Mouse (Mus musculus): ENCODE measurements around the gene Lrrc74a. TPM values are rescaled to one million over a fixed set of nuclear protein-coding genes. Genes with fewer than 3 reads are reported as not detected.

Gene Lrrc74a
- polyA plus RNA-seq, 1 experiment = not detected

GRCm38 (mm10) chr12:86775561-86776280 lies 41.6 kb downstream of the Lrrc74a start:
- no peaks in the 10 kb centered on the region for H3K79me2 ChIP-seq (ENCODE audit: control insufficient read depth, insufficient read depth)
- H3ac ChIP-seq (ENCODE audit: control insufficient read depth, insufficient read length) = no peak overlapping the region
- no peak overlapping the region for H3K4me3 ChIP-seq
- H3K36me3 ChIP-seq (ENCODE audit: control insufficient read depth, insufficient read depth) = no peaks in the 10 kb centered on the region
- no peak overlapping the region for H3K4me2 ChIP-seq (ENCODE audit: low read depth)
- no peak for TF ChIP-seq CEBPB (IDR thresholded peaks at IDR 0.05; ENCODE audit: insufficient read depth, poor library complexity, severe bottlenecking)
- TF ChIP-seq MYOD1 (IDR thresholded peaks at IDR 0.05; ENCODE audit: control insufficient read depth in 1 of 3, insufficient read length in 2 of 3, low read depth in 2 of 3) = no peak
- TF ChIP-seq POLR2AphosphoS2 (IDR thresholded peaks at IDR 0.05; ENCODE audit: insufficient read length, low read depth) = no peak
- no peak for TF ChIP-seq MYOG (IDR thresholded peaks at IDR 0.05; ENCODE audit: control insufficient read depth in 1 of 3, insufficient read depth in 1 of 3, insufficient read length in 2 of 3, low read depth in 2 of 3)
- TF ChIP-seq TCF3 (IDR thresholded peaks at IDR 0.05; ENCODE audit: insufficient read length, low read depth) = no peak
- no peak for TF ChIP-seq USF1 (IDR thresholded peaks at IDR 0.05; ENCODE audit: low read depth)
- TF ChIP-seq TCF12 (IDR thresholded peaks at IDR 0.05; ENCODE audit: insufficient read depth, poor library complexity, severe bottlenecking) = no peak
- TF ChIP-seq POLR2A (IDR thresholded peaks at IDR 0.05; ENCODE audit: insufficient read length, low read depth) = no peak
- no peak for TF ChIP-seq SRF (IDR thresholded peaks at IDR 0.05; ENCODE audit: control insufficient read depth, insufficient read length, low read depth)
- no peak for TF ChIP-seq E2F4 (IDR thresholded peaks at IDR 0.05; ENCODE audit: insufficient read depth)
- TF ChIP-seq REST (IDR thresholded peaks at IDR 0.05; ENCODE audit: insufficient read depth, insufficient read length) = no peak
- no peak for TF ChIP-seq MAX (IDR thresholded peaks at IDR 0.05; ENCODE audit: low read depth)
- H3K27me3 ChIP-seq (ENCODE audit: control insufficient read depth, insufficient read depth, insufficient read length) = no peaks in the 10 kb centered on the region

- no peak overlapping the region for H3ac ChIP-seq (ENCODE audit: control insufficient read depth, insufficient read length)
- TF ChIP-seq MYOG (IDR thresholded peaks at IDR 0.05; ENCODE audit: control insufficient read depth in 1 of 3, insufficient read depth in 1 of 3, insufficient read length in 2 of 3, low read depth in 2 of 3) (no peak), REST (IDR thresholded peaks at IDR 0.05; ENCODE audit: insufficient read depth, insufficient read length) (no peak), MAX (IDR thresholded peaks at IDR 0.05; ENCODE audit: low read depth) (no peak), CEBPB (IDR thresholded peaks at IDR 0.05; ENCODE audit: insufficient read depth, poor library complexity, severe bottlenecking) (no peak), POLR2A (IDR thresholded peaks at IDR 0.05; ENCODE audit: insufficient read length, low read depth) (no peak)
- no peaks in the 10 kb centered on the region for H3K79me2 ChIP-seq (ENCODE audit: control insufficient read depth, insufficient read depth)
- no peaks in the 10 kb centered on the region for H3K27me3 ChIP-seq (ENCODE audit: control insufficient read depth, insufficient read depth, insufficient read length)
- H3K36me3 ChIP-seq (ENCODE audit: control insufficient read depth, insufficient read depth) = no peaks in the 10 kb centered on the region
- no peak overlapping the region for H3K4me3 ChIP-seq
- H3K4me2 ChIP-seq (ENCODE audit: low read depth) = no peak overlapping the region
These were observed 42.2 kb downstream of the Lrrc74a start for GRCm38 (mm10) chr12:86776341-86776860.

GRCm38 (mm10) chr12:86778531-86778930 lies 44.4 kb downstream of the Lrrc74a start:
- Histone ChIP-seq H3ac (ENCODE audit: control insufficient read depth, insufficient read length) (no peak overlapping the region), H3K4me2 (ENCODE audit: low read depth) (no peak overlapping the region), H3K79me2 (ENCODE audit: control insufficient read depth, insufficient read depth) (no peaks in the 10 kb centered on the region), H3K4me3 (no peak overlapping the region), H3K36me3 (ENCODE audit: control insufficient read depth, insufficient read depth) (no peaks in the 10 kb centered on the region), H3K27me3 (ENCODE audit: control insufficient read depth, insufficient read depth, insufficient read length) (no peaks in the 10 kb centered on the region)
- TF ChIP-seq TCF3 (IDR thresholded peaks at IDR 0.05; ENCODE audit: insufficient read length, low read depth) (no peak), MYOG (IDR thresholded peaks at IDR 0.05; ENCODE audit: control insufficient read depth in 1 of 3, insufficient read depth in 1 of 3, insufficient read length in 2 of 3, low read depth in 2 of 3) (no peak), MYOD1 (IDR thresholded peaks at IDR 0.05; ENCODE audit: control insufficient read depth in 1 of 3, insufficient read length in 2 of 3, low read depth in 2 of 3) (no peak), POLR2AphosphoS2 (IDR thresholded peaks at IDR 0.05; ENCODE audit: insufficient read length, low read depth) (no peak), SRF (IDR thresholded peaks at IDR 0.05; ENCODE audit: control insufficient read depth, insufficient read length, low read depth) (no peak), REST (IDR thresholded peaks at IDR 0.05; ENCODE audit: insufficient read depth, insufficient read length) (no peak), USF1 (IDR thresholded peaks at IDR 0.05; ENCODE audit: low read depth) (no peak), E2F4 (IDR thresholded peaks at IDR 0.05; ENCODE audit: insufficient read depth) (no peak), POLR2A (IDR thresholded peaks at IDR 0.05; ENCODE audit: insufficient read length, low read depth) (no peak), CEBPB (IDR thresholded peaks at IDR 0.05; ENCODE audit: insufficient read depth, poor library complexity, severe bottlenecking) (no peak), MAX (IDR thresholded peaks at IDR 0.05; ENCODE audit: low read depth) (no peak), TCF12 (IDR thresholded peaks at IDR 0.05; ENCODE audit: insufficient read depth, poor library complexity, severe bottlenecking) (no peak)

DNA sequence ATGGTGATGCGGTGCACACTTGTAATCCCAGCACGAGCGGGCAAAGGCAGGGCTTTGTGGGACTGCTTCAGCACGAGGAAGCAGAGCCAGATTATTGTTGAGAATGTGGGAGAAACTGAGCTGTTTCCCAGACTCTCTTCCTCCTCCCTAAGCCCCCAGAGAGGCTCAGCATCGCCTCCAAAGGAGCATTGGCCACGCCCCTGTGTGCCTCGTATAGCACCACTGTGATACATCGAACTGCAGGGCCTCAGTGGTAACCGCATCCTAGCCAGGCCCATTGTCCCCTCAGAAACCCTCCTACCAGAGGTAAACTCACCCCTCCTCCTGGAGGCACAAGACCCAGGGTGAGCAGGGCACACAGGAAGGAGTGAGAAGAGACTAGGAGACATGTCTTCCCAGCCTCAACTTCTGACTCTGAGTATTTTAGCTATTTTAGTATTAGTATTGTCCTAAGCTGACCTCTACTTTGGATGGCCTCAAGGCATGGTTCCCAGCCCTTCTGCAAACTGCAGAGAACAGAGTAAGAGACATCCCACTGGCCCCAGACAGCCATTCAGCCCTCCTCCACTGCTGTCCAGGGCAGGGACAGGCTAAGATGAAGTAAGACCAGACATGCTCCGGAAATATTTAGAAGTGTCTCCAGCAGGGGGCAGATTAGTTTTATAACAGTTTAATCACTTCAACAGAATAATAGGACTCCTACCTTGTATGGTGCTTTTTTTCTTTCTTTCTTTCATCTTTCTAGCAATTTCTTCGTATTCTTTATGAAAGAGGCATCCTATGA lies 45.2 kb downstream of the Lrrc74a start:
- no peak overlapping the region for H3K4me3 ChIP-seq
- no peaks in the 10 kb centered on the region for H3K36me3 ChIP-seq (ENCODE audit: control insufficient read depth, insufficient read depth)
- H3K27me3 ChIP-seq (ENCODE audit: control insufficient read depth, insufficient read depth, insufficient read length) = no peaks in the 10 kb centered on the region
- no peak overlapping the region for H3K4me2 ChIP-seq (ENCODE audit: low read depth)
- no peaks in the 10 kb centered on the region for H3K79me2 ChIP-seq (ENCODE audit: control insufficient read depth, insufficient read depth)
- TF ChIP-seq POLR2AphosphoS2 (IDR thresholded peaks at IDR 0.05; ENCODE audit: insufficient read length, low read depth) = no peak
- no peak for TF ChIP-seq REST (IDR thresholded peaks at IDR 0.05; ENCODE audit: insufficient read depth, insufficient read length)
- no peak for TF ChIP-seq E2F4 (IDR thresholded peaks at IDR 0.05; ENCODE audit: insufficient read depth)
- no peak for TF ChIP-seq TCF3 (IDR thresholded peaks at IDR 0.05; ENCODE audit: insufficient read length, low read depth)
- TF ChIP-seq TCF12 (IDR thresholded peaks at IDR 0.05; ENCODE audit: insufficient read depth, poor library complexity, severe bottlenecking) = no peak
- no peak for TF ChIP-seq MYOD1 (IDR thresholded peaks at IDR 0.05; ENCODE audit: control insufficient read depth in 1 of 3, insufficient read length in 2 of 3, low read depth in 2 of 3)
- no peak for TF ChIP-seq MYOG (IDR thresholded peaks at IDR 0.05; ENCODE audit: control insufficient read depth in 1 of 3, insufficient read depth in 1 of 3, insufficient read length in 2 of 3, low read depth in 2 of 3)
- no peak for TF ChIP-seq MAX (IDR thresholded peaks at IDR 0.05; ENCODE audit: low read depth)
- TF ChIP-seq POLR2A (IDR thresholded peaks at IDR 0.05; ENCODE audit: insufficient read length, low read depth) = no peak
- no peak for TF ChIP-seq USF1 (IDR thresholded peaks at IDR 0.05; ENCODE audit: low read depth)
- no peak for TF ChIP-seq CEBPB (IDR thresholded peaks at IDR 0.05; ENCODE audit: insufficient read depth, poor library complexity, severe bottlenecking)
- no peak for TF ChIP-seq SRF (IDR thresholded peaks at IDR 0.05; ENCODE audit: control insufficient read depth, insufficient read length, low read depth)
- no peak overlapping the region for H3ac ChIP-seq (ENCODE audit: control insufficient read depth, insufficient read length)

Data from myocyte (in vitro differentiated cells).